Mouse (Mus musculus): ENCODE data around the gene Fhod1.

Fhod1 gene

GRCm38 (mm10) chr8:105349096-105349771 is 1.5 kb upstream of the Fhod1 start:
- DNase-seq (ENCODE audit: low spot score in 2 of 2) = peak; percentile 48 to 54

DNA sequence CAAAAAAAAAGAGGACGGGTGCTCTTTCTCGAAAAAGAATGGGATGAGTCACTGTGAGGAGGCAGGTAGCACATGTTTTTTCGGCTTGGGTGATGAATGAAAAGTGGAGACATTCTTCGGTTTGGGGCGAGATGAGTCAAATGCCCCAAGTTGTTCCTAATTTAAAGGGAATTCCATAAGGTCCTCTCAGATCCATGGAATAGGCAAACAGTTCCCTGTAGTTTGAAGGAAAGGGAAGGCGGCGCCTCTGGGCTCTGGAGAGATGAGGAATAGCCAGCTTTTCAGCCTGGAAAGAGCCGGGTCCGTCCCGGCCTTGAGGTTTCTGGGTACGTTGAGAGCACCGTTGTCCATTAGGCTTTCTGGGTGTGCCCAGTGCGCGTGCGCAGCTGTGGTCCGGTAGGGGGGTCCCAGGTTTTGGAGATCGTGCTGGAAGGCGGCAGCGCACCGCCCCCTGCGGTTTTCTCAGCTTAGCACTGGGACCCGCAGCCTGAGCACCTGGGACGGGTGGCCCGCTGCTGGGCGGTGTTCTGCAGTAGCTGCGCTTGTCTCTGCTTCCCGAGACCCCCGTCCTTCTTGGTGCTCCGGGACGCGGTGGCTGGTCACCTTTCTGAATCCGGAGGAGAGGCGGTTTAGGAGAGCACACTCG is 820 bp upstream of the Fhod1 start, which contains the start of gene Slc9a5:
Gene Slc9a5 (plus strand): TSS at position 394 of the 646 bp plus-strand sequence.
- DNase-seq (ENCODE audit: low spot score in 2 of 2) = peak; percentile 57 to 66

- no peak for DNase-seq (ENCODE audit: low spot score in 2 of 2)
Observed at GRCm38 (mm10) chr8:105346611-105347427, 934 bp downstream of the Fhod1 start.

- DNase-seq (ENCODE audit: low spot score in 2 of 2) = no peak
Observed at GRCm38 (mm10) chr8:105345061-105345975, 2.4 kb downstream of the Fhod1 start.

DNA sequence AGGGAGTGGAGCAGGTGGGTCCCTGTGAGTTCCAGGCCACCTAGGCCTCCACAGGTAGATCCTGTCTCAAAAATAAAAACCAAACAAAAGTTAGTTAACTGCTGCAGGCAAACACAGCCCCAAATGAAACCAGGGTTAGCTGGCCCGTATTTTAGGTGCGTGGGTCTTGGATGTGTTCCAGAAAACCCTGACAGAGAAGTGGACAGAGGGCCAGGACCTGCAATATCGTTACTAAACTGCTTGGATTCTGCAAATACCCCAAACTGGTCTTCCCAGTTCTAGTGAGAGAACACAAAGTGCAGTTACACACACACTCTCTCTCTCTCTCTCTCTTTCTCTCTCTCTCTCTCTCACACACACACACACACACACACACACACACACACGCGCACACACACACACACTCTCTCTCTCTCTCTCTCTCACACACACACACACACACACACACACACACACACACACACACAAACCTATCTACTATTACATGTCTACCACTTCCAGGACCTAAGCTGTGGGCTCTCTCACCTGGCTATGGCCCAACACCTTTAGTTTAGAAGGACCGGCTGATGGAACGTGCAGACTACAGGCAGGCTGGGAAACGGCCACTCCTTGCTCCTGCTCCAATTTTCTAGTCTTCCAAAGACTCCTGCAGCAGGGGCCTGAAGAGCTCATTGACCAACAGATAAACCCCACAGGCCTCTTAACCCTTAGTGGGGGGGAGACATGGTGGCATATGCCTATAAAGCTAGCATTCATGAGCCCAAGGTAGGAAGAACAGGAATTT is 3.8 kb downstream of the Fhod1 start:
- no peak for DNase-seq (ENCODE audit: low spot score in 2 of 2)

DNA sequence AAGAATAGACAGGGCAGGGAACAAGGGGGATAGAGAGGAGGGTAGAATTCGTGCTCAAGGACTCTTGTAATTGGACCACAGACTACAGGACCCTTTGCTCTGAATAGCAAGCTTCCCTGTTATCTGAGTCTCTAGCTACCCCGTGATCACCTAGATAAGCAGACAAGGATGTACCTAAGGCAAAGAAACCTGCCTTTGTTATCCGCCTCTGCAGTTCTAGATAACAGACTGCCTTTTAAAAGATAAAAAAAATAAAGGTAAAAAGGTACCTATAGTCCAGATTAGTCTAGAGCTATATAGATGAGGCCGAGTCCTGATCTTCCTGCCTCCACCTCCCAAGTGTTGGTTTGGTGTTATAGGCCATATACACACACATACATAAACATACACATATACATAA is 5.0 kb downstream of the Fhod1 start:
- DNase-seq (ENCODE audit: low spot score in 2 of 2) = no peak

- no peak for DNase-seq (ENCODE audit: low spot score in 2 of 2)
Observed at GRCm38 (mm10) chr8:105341399-105341798, 6.4 kb downstream of the Fhod1 start.

GRCm38 (mm10) chr8:105339886-105340635 is 7.7 kb downstream of the Fhod1 start:
- DNase-seq (ENCODE audit: low spot score in 2 of 2) = no peak

- no peak for DNase-seq (ENCODE audit: low spot score in 2 of 2)
Observed at GRCm38 (mm10) chr8:105338992-105339391, 8.8 kb downstream of the Fhod1 start.

DNA sequence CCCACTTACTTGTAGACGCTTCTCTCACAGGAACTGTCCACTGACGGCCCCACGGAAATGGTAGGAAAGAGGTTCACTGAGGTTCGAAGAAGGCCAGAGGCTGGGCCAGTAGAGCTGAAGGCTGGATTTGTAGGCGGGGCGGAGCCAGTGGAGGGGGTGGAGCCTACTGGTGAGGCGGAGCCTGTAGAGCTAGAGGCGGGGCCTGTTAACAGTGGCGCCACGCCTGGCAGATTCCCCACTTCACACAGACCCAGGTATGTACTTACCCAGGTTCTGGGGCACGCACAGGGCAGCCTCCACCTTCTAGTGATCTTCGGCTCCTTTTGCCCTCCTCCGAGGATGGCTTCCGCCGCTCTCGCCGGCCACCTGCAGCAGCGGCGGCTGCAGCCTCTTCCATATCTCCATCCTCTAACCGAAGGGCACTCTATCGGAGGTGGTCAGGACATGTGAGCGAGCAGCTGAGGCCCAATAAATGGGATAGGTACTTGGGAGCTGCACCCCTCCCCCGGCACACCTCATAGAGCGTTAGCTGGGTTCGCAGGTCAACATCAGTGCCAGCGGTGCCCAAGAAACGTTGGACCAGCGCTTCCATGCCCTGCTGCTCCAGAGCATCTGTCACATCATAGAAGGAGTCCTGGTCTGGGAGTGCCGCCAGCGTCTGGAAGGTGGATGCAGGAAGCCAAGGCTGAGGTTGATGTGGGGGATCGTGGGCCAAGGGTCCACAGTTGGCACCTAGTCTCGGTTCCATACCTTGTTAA is 11.2 kb downstream of the Fhod1 start:
- no peak for DNase-seq (ENCODE audit: low spot score in 2 of 2)

GRCm38 (mm10) chr8:105332523-105332922 is 15.2 kb downstream of the Fhod1 start:
- no peak for DNase-seq (ENCODE audit: low spot score in 2 of 2)

- no peak for DNase-seq (ENCODE audit: low spot score in 2 of 2)
Observed at GRCm38 (mm10) chr8:105331931-105332330, 15.8 kb downstream of the Fhod1 start.

- DNase-seq (ENCODE audit: low spot score in 2 of 2) = no peak
Observed at GRCm38 (mm10) chr8:105331469-105331868, 16.3 kb downstream of the Fhod1 start.

DNA sequence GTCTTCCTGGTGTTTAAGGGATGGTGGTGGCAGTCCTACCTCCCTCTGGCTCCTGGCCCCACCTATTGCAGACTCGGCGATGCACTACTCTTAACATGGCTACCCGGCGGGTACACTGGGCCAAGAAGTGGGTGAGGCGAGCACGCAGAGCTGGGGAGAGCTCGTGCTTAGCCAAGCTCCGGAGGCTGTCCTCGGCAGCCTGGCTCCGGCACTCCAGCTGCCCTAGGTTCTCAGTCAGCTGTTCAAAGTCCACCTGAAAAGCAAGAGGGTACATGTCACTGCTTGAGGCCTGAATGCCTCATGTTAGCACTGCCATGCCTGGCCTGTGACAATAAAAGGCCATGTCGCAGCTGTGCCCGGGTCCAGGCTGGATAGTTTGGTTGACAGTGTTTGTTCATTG is 17.4 kb downstream of the Fhod1 start:
- DNase-seq (ENCODE audit: low spot score in 2 of 2) = no peak

DNA sequence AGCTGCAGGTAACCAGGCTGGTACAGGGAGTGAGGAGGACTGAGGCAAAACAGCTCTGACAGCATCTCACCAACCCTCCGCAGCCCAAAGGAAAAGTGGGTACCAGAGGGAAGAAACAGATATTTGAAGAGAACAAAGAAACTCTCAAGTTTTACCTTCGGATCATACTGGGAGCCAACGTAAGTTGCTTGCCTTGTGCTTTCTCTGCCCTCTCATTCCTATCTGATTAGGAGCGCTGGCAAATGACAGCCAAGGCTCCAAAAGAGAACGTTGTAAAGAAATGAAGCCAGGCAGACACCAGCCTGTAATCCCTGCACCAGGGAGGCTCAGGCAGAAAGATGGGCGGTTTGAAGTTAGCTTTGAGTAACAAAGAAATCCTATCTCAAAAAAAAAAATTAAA is 20.8 kb downstream of the Fhod1 start:
- no peak for DNase-seq (ENCODE audit: low spot score in 2 of 2)

DNA sequence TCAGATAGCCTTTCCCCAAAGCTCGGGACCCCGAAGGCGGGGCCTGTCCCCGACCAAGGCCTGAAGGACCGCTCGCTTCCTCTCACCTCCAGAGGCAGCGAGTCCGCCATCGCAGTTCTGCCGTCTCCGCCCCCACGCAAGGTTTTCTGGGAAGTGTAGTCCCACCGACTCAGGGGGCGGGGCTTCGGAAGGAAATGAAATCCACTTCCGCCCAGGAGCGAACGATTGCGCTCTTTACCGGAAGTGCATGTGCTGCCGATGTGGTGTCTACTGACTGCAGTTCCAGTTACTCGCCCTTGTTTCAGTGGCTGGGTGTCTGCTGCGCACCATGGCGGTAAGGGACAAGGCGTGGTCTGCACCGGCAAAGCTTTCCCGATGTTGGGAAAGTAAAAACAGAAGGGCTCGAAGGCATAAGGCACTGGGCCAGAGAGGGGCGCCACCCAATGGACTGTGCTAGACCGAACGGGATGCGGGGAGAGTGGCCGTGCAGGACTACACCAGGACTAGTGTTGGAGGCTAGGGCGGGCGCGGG is 21.5 kb downstream of the Fhod1 start, which contains the start of the genes Lrrc29 and Tmem208:
Gene Lrrc29 (minus strand): TSS at position 138 of the 532 bp plus-strand sequence.
Gene Tmem208 (plus strand): TSS at position 214 of the 532 bp plus-strand sequence.
- peak; percentile 96 to 98 for DNase-seq (ENCODE audit: low spot score in 2 of 2)

- no peak for DNase-seq (ENCODE audit: low spot score in 2 of 2)
Observed at GRCm38 (mm10) chr8:105325641-105326093, 22.1 kb downstream of the Fhod1 start.

DNA sequence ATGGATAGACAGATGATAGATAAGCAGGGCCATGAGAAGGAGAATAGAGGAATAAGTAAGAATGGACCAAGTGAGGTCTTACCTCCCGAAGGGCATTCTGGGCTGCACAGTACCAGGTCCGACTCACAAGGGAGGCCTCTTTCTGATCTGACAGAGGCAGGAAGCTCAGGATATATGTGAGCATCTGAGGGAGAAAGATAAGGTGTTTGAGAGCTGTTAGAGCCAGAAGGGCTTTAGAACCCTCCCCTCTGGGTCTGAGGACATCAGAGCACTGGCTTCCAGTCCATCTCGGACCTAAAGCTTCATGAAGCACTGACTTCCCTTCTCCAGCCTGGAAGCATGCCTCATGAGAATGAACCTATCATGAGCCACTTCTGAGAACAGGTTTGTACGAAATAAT is 24.6 kb downstream of the Fhod1 start:
- DNase-seq (ENCODE audit: low spot score in 2 of 2) = no peak

Measured in frontal cortex, postnatal 10 days (tissue).